Comparison of ENCODE assay signal across 24 mouse cellular contexts in genomic region chr16:66936332-66936731, GRCm38 (mm10).
DNase-seq lines count a peak whose midpoint lies in the region; ATAC-seq and TF ChIP-seq lines count a peak whose summit lies in the region.
"Had no signal": no experiment of that assay in that cellular context is flagged by ENCODE, and none has a peak within 500 bp of the region (broad histone marks: within the 10 kb centered on the region; RNA-seq: fewer than 3 reads in every experiment).

No protein-coding gene starts in this region.

- no peaks in the 10 kb centered on the region for H3K36me3 ChIP-seq in hindbrain, embryonic 11.5 days (ENCODE audit: control insufficient read depth, insufficient read depth, low read length)
- H3K36me3 ChIP-seq in hindbrain, embryonic 10.5 days: no peaks in the 10 kb centered on the region
- no peaks in the 10 kb centered on the region for H3K36me3 ChIP-seq in hindbrain, postnatal 0 days (ENCODE audit: insufficient read depth, low read length)
- H3K36me3 ChIP-seq: embryonic facial prominence, embryonic 12.5 days; embryonic facial prominence, embryonic 15.5 days; hindbrain, embryonic 15.5 days had no signal

- TF ChIP-seq POLR2A in lung, adult 2 months (IDR thresholded peaks at IDR 0.05; ENCODE audit: borderline replicate concordance, extremely low read depth, low read depth, low read length): no peak

- ATAC-seq in hindbrain, embryonic 11.5 days (ENCODE audit: low FRiP score): no peak
- ATAC-seq in hindbrain, postnatal 0 days: no peak
- ATAC-seq: CD4-positive, CD25-positive, alpha-beta regulatory T cell, adult 4 months; forebrain, embryonic 14.5 days; forebrain, postnatal 0 days; inflammation-experienced regulatory T-cells, adult 6 months; intestine, embryonic 16.5 days had no signal

- 74% methylated on average over 6 of the region's 6 CpGs for WGBS in hindbrain, embryonic 11.5 days
- 80% methylated on average over 6 of the region's 6 CpGs for WGBS in hindbrain, embryonic 10.5 days
- WGBS in hindbrain, postnatal 0 days: 53% methylated on average over 6 of the region's 6 CpGs
- WGBS in lung, adult 2 months: 69% methylated on average over 6 of the region's 6 CpGs

- no peaks in the 10 kb centered on the region for H3K27me3 ChIP-seq in hindbrain, embryonic 11.5 days (ENCODE audit: control insufficient read depth, insufficient read depth, low read length)
- H3K27me3 ChIP-seq in hindbrain, embryonic 10.5 days (ENCODE audit: insufficient read depth, poor library complexity, severe bottlenecking): no peaks in the 10 kb centered on the region
- no peaks in the 10 kb centered on the region for H3K27me3 ChIP-seq in hindbrain, postnatal 0 days (ENCODE audit: insufficient read depth, low read length)
- H3K27me3 ChIP-seq: embryonic facial prominence, embryonic 12.5 days; embryonic facial prominence, embryonic 15.5 days; hindbrain, embryonic 15.5 days had no signal

- H3K4me3 ChIP-seq in hindbrain, embryonic 11.5 days (ENCODE audit: low read depth, low read length): no peak overlapping the region
- no peak overlapping the region for H3K4me3 ChIP-seq in hindbrain, embryonic 10.5 days
- no peak overlapping the region for H3K4me3 ChIP-seq in layer of hippocampus, adult 2 months
- H3K4me3 ChIP-seq in hindbrain, postnatal 0 days (ENCODE audit: low read length): no peak overlapping the region
- no peak overlapping the region for H3K4me3 ChIP-seq in lung, adult 2 months (replicated peaks; ENCODE audit: extremely low read depth, low read depth, low read length)
- H3K4me3 ChIP-seq: embryonic facial prominence, embryonic 12.5 days; embryonic facial prominence, embryonic 15.5 days; heart, adult 2 months; hindbrain, embryonic 15.5 days had no signal

- no peaks in the 10 kb centered on the region for H3K9me3 ChIP-seq in hindbrain, embryonic 11.5 days (ENCODE audit: control insufficient read depth, low read length)
- no peaks in the 10 kb centered on the region for H3K9me3 ChIP-seq in hindbrain, embryonic 10.5 days
- no peaks in the 10 kb centered on the region for H3K9me3 ChIP-seq in hindbrain, postnatal 0 days (ENCODE audit: low read length)
- H3K9me3 ChIP-seq: embryonic facial prominence, embryonic 12.5 days; embryonic facial prominence, embryonic 15.5 days; hindbrain, embryonic 15.5 days had no signal

- DNase-seq in hindbrain, embryonic 11.5 days (ENCODE audit: low spot score): no peak
- DNase-seq in hindbrain, embryonic 10.5 days (ENCODE audit: low spot score): no peak
- DNase-seq in layer of hippocampus, adult 2 months (ENCODE audit: low spot score in 2 of 2): no peak
- DNase-seq in layer of hippocampus, postnatal 25 days (ENCODE audit: extremely low spot score in 1 of 2, low spot score in 1 of 2): no peak
- no peak for DNase-seq in hindbrain, postnatal 0 days (ENCODE audit: low spot score)
- DNase-seq in lung, adult 2 months: no peak
- DNase-seq: adrenal gland, adult 2 months; adrenal gland, postnatal 14 days; cerebellum, adult 11-12 months; cerebellum, adult 9-10 months; cerebellum, postnatal 25 days; forebrain, postnatal 0 days; gastrocnemius, postnatal 10 days; gastrocnemius, postnatal 36 days; heart, adult 2 months; kidney, adult 18-20 months had no signal

- 0 out of 2 replicates have a peak overlapping the region, but pooled peaks have one; percentile 17 for H3K27ac ChIP-seq in hindbrain, embryonic 11.5 days (ENCODE audit: low read depth, low read length)
- H3K27ac ChIP-seq in hindbrain, embryonic 10.5 days: no peak overlapping the region
- H3K27ac ChIP-seq in layer of hippocampus, adult 2 months: peak overlapping the region; percentile 33; the same call in 1 of the 2 replicates
- H3K27ac ChIP-seq in hindbrain, postnatal 0 days: peak overlapping the region; percentile 26; the same call in 1 of the 2 replicates
- H3K27ac ChIP-seq: embryonic facial prominence, embryonic 12.5 days; embryonic facial prominence, embryonic 15.5 days; heart, adult 2 months; hindbrain, embryonic 15.5 days had no signal

- H3K9ac ChIP-seq in hindbrain, embryonic 11.5 days (ENCODE audit: low read depth, low read length): no peak overlapping the region
- H3K9ac ChIP-seq in hindbrain, postnatal 0 days (replicated peaks; ENCODE audit: low read length): no peak overlapping the region
- H3K9ac ChIP-seq: embryonic facial prominence, embryonic 12.5 days; embryonic facial prominence, embryonic 15.5 days; forebrain, postnatal 0 days; hindbrain, embryonic 15.5 days had no signal

- no peak for TF ChIP-seq CTCF in layer of hippocampus, adult 2 months (conservative IDR thresholded peaks at IDR 0.05)
- TF ChIP-seq CTCF in hindbrain, postnatal 0 days (IDR thresholded peaks at IDR 0.05; ENCODE audit: low read depth): no peak
- no peak for TF ChIP-seq CTCF in lung, adult 2 months (IDR thresholded peaks at IDR 0.05; ENCODE audit: insufficient read depth, low read length)

- no peaks in the 10 kb centered on the region for H3K4me1 ChIP-seq in hindbrain, embryonic 11.5 days (replicated peaks; ENCODE audit: control insufficient read depth, insufficient read depth, low read length)
- H3K4me1 ChIP-seq in hindbrain, embryonic 10.5 days (replicated peaks): no peaks in the 10 kb centered on the region
- no peaks in the 10 kb centered on the region for H3K4me1 ChIP-seq in hindbrain, postnatal 0 days (ENCODE audit: insufficient read depth, low read length)
- no peaks in the 10 kb centered on the region for H3K4me1 ChIP-seq in lung, adult 2 months (ENCODE audit: control insufficient read depth, insufficient read depth, low read length)
- H3K4me1 ChIP-seq: embryonic facial prominence, embryonic 12.5 days; embryonic facial prominence, embryonic 15.5 days had no signal

- no peak overlapping the region for H3K4me2 ChIP-seq in hindbrain, embryonic 11.5 days (replicated peaks; ENCODE audit: low read depth, low read length)
- H3K4me2 ChIP-seq in hindbrain, postnatal 0 days (ENCODE audit: low read depth, low read length): no peak overlapping the region
- H3K4me2 ChIP-seq: embryonic facial prominence, embryonic 12.5 days; embryonic facial prominence, embryonic 15.5 days; heart, embryonic 11.5 days; hindbrain, embryonic 15.5 days had no signal
